Mouse (Mus musculus): ENCODE data around the gene Tmem208. TPM values are rescaled to one million over a fixed set of nuclear protein-coding genes. Genes with fewer than 3 reads are reported as not detected.
"Not testable (repeated sequence)": the region's sequence is repeated elsewhere in the genome, so short reads cannot be mapped to it uniquely, and the experiment has no call there.

Tmem208 gene
- polyA plus RNA-seq, 1 experiment = 31.8 TPM

GRCm38 (mm10) chr8:105290554-105291314 lies 35.4 kb upstream of the Tmem208 start:
- Histone ChIP-seq H3K27me3 (ENCODE audit: control insufficient read depth, insufficient read depth, low read length, poor library complexity, severe bottlenecking) (no peaks in the 10 kb centered on the region), H3K4me1 (ENCODE audit: control insufficient read depth, insufficient read depth, low read length) (peaks cover 4% of the 10 kb centered on the region), H3K36me3 (ENCODE audit: control insufficient read depth, insufficient read depth, low read length, poor library complexity, severe bottlenecking) (no peaks in the 10 kb centered on the region), H3K27ac (ENCODE audit: insufficient read depth, low read length) (no peak overlapping the region), H3K9me3 (replicated peaks; ENCODE audit: control insufficient read depth, insufficient read depth, low read length, poor library complexity, severe bottlenecking) (no peaks in the 10 kb centered on the region), H3K4me3 (ENCODE audit: low read depth, low read length) (peak overlapping the region; percentile 83), H3K9ac (ENCODE audit: low read depth, poor library complexity, severe bottlenecking) (no peak overlapping the region; the same call in 1 of the 2 replicates)
- TF ChIP-seq POLR2A (IDR thresholded peaks at IDR 0.05; ENCODE audit: insufficient read depth, low read length) = no peak
- peak; percentile 97 for TF ChIP-seq CTCF (IDR thresholded peaks at IDR 0.05; ENCODE audit: low read depth, low read length)
- peak; percentile 46; the same call in 1 of the 2 replicates for TF ChIP-seq EP300 (IDR thresholded peaks at IDR 0.05; ENCODE audit: insufficient read depth, low read depth, low read length)

- not testable (repeated sequence) for H3K4me1 ChIP-seq (ENCODE audit: control insufficient read depth, insufficient read depth, low read length); H3K36me3 ChIP-seq (ENCODE audit: control insufficient read depth, insufficient read depth, low read length, poor library complexity, severe bottlenecking); H3K27ac ChIP-seq (ENCODE audit: insufficient read depth, low read length); H3K4me3 ChIP-seq (ENCODE audit: low read depth, low read length); H3K9me3 ChIP-seq (replicated peaks; ENCODE audit: control insufficient read depth, insufficient read depth, low read length, poor library complexity, severe bottlenecking); H3K9ac ChIP-seq (ENCODE audit: low read depth, poor library complexity, severe bottlenecking); H3K27me3 ChIP-seq (ENCODE audit: control insufficient read depth, insufficient read depth, low read length, poor library complexity, severe bottlenecking)
Measured at GRCm38 (mm10) chr8:105291364-105291763, 34.8 kb upstream of the Tmem208 start.

DNA sequence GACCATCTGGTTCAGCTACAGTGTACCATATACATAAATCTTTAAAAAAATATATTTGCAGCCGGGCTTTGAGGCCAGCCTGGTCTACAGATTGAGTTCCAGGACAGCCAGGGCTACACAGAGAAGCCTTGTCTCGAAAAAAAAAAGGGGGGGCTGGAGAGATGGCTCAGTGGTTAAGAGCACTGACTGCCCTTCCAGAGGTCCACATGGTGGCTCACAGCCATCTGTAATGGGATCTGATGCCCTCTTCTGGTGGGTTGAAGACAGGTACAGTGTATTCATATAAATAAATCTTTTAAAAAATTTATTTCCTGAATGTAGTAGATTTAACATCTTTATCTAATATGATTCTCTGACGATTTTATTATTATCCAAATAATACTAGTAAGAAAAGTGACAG lies 34.4 kb upstream of the Tmem208 start:
- not testable (repeated sequence) for H3K4me3 ChIP-seq (ENCODE audit: low read depth, low read length); H3K27ac ChIP-seq (ENCODE audit: insufficient read depth, low read length); H3K27me3 ChIP-seq (ENCODE audit: control insufficient read depth, insufficient read depth, low read length, poor library complexity, severe bottlenecking); H3K4me1 ChIP-seq (ENCODE audit: control insufficient read depth, insufficient read depth, low read length); H3K36me3 ChIP-seq (ENCODE audit: control insufficient read depth, insufficient read depth, low read length, poor library complexity, severe bottlenecking); H3K9me3 ChIP-seq (replicated peaks; ENCODE audit: control insufficient read depth, insufficient read depth, low read length, poor library complexity, severe bottlenecking); H3K9ac ChIP-seq (ENCODE audit: low read depth, poor library complexity, severe bottlenecking)

GRCm38 (mm10) chr8:105292471-105292870 lies 33.7 kb upstream of the Tmem208 start:
- no peaks in the 10 kb centered on the region for H3K36me3 ChIP-seq (ENCODE audit: control insufficient read depth, insufficient read depth, low read length, poor library complexity, severe bottlenecking)
- H3K9ac ChIP-seq (ENCODE audit: low read depth, poor library complexity, severe bottlenecking) = peak overlapping the region; percentile 45
- H3K27me3 ChIP-seq (ENCODE audit: control insufficient read depth, insufficient read depth, low read length, poor library complexity, severe bottlenecking) = no peaks in the 10 kb centered on the region
- no peak overlapping the region for H3K27ac ChIP-seq (ENCODE audit: insufficient read depth, low read length)
- peaks cover 4% of the 10 kb centered on the region for H3K4me1 ChIP-seq (ENCODE audit: control insufficient read depth, insufficient read depth, low read length)
- no peak for TF ChIP-seq POLR2A (IDR thresholded peaks at IDR 0.05; ENCODE audit: insufficient read depth, low read length)
- TF ChIP-seq EP300 (IDR thresholded peaks at IDR 0.05; ENCODE audit: insufficient read depth, low read depth, low read length) = no peak
- no peak for TF ChIP-seq CTCF (IDR thresholded peaks at IDR 0.05; ENCODE audit: low read depth, low read length)
- H3K9me3 ChIP-seq (replicated peaks; ENCODE audit: control insufficient read depth, insufficient read depth, low read length, poor library complexity, severe bottlenecking) = no peaks in the 10 kb centered on the region
- H3K4me3 ChIP-seq (ENCODE audit: low read depth, low read length) = peak overlapping the region; percentile 38

DNA sequence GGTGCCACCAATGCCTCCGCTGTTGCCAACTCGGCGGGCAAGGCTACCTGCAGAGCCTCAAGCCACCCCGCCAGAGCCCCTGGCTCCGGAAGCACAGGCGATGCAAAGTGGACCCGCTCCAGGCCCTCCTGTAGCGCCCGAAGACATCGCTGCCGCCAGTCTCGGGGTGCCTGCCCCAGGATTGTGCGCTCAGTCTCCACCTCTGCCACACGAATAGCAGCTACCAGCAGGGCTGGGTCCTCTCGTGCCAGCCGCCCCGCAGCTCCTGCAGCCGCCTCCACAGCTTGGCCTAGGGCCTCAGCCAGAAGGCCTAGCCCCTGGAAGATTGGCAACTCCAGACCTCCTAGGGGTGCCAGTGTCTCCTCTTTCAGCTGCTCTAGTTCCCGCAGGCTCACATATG lies 32.7 kb upstream of the Tmem208 start:
- TF ChIP-seq EP300 (IDR thresholded peaks at IDR 0.05; ENCODE audit: insufficient read depth, low read depth, low read length) (no peak), CTCF (IDR thresholded peaks at IDR 0.05; ENCODE audit: low read depth, low read length) (no peak)
- H3K4me3 ChIP-seq (ENCODE audit: low read depth, low read length) = peak overlapping the region; percentile 38
- H3K27me3 ChIP-seq (ENCODE audit: control insufficient read depth, insufficient read depth, low read length, poor library complexity, severe bottlenecking) = no peaks in the 10 kb centered on the region
- H3K27ac ChIP-seq (ENCODE audit: insufficient read depth, low read length) = no peak overlapping the region
- H3K4me1 ChIP-seq (ENCODE audit: control insufficient read depth, insufficient read depth, low read length) = peaks cover 4% of the 10 kb centered on the region
- H3K9ac ChIP-seq (ENCODE audit: low read depth, poor library complexity, severe bottlenecking) = peak overlapping the region; percentile 45
- no peaks in the 10 kb centered on the region for H3K36me3 ChIP-seq (ENCODE audit: control insufficient read depth, insufficient read depth, low read length, poor library complexity, severe bottlenecking)
- no peaks in the 10 kb centered on the region for H3K9me3 ChIP-seq (replicated peaks; ENCODE audit: control insufficient read depth, insufficient read depth, low read length, poor library complexity, severe bottlenecking)

- TF ChIP-seq EP300 (IDR thresholded peaks at IDR 0.05; ENCODE audit: insufficient read depth, low read depth, low read length) (no peak), POLR2A (IDR thresholded peaks at IDR 0.05; ENCODE audit: insufficient read depth, low read length) (no peak), CTCF (IDR thresholded peaks at IDR 0.05; ENCODE audit: low read depth, low read length) (no peak)
- peaks cover 6% of the 10 kb centered on the region for H3K4me1 ChIP-seq (ENCODE audit: control insufficient read depth, insufficient read depth, low read length)
- no peak overlapping the region for H3K9ac ChIP-seq (ENCODE audit: low read depth, poor library complexity, severe bottlenecking)
- peaks cover 9% of the 10 kb centered on the region for H3K36me3 ChIP-seq (ENCODE audit: control insufficient read depth, insufficient read depth, low read length, poor library complexity, severe bottlenecking)
- peak overlapping the region; percentile 37; the same call in 1 of the 2 replicates for H3K4me3 ChIP-seq (ENCODE audit: low read depth, low read length)
- no peaks in the 10 kb centered on the region for H3K9me3 ChIP-seq (replicated peaks; ENCODE audit: control insufficient read depth, insufficient read depth, low read length, poor library complexity, severe bottlenecking)
- no peaks in the 10 kb centered on the region for H3K27me3 ChIP-seq (ENCODE audit: control insufficient read depth, insufficient read depth, low read length, poor library complexity, severe bottlenecking)
- H3K27ac ChIP-seq (ENCODE audit: insufficient read depth, low read length) = no peak overlapping the region
Measured at GRCm38 (mm10) chr8:105294776-105295175, 31.4 kb upstream of the Tmem208 start.
